Mouse (Mus musculus) heart, postnatal 0 days (tissue): ENCODE data around the gene Atp10a. TPM values are rescaled to one million over a fixed set of nuclear protein-coding genes. Genes with fewer than 3 reads are reported as not detected.

ENCODE experiments used
- ATAC-seq: fragments of 200-750 bp; cut with Nextera tagmentation; 2 replicates; pipeline ENCODE4 v1.8.0; 2017; ENCODE audit warnings: low read depth, moderate number of reproducible peaks, moderate library complexity; ENCODE audit not compliant: insufficient read depth
- DNase-seq: peaks from one replicate; pipeline ENCODE4 v3.0.0-alpha.2; 2016; ENCODE audit warnings: low spot score
- H3K27ac ChIP-seq: fragments of 300-500 bp; sonication (generic); 2 replicates; pipeline ENCODE4 v1.5.1; 2014; ENCODE audit warnings: low read depth, mild to moderate bottlenecking
- H3K27me3 ChIP-seq: fragments of 300-500 bp; sonication (generic); 2 replicates; pipeline ENCODE4 v1.6.1; 2014; ENCODE audit warnings: low read length, mixed read lengths; ENCODE audit not compliant: control insufficient read depth, insufficient read depth
- H3K36me3 ChIP-seq: fragments of 300-500 bp; sonication (generic); replicated peaks from 2 replicates; pipeline ENCODE4 v1.6.1; 2014; ENCODE audit warnings: low read length, mixed read lengths; ENCODE audit not compliant: control insufficient read depth, insufficient read depth
- H3K4me1 ChIP-seq: fragments of 300-500 bp; sonication (generic); 2 replicates; pipeline ENCODE4 v1.6.1; 2014; ENCODE audit warnings: antibody characterized with exemption; ENCODE audit not compliant: control insufficient read depth, insufficient read depth
- H3K4me2 ChIP-seq: fragments of 300-500 bp; sonication (generic); 2 replicates; pipeline ENCODE4 v1.6.1; 2014; ENCODE audit warnings: low read depth, mild to moderate bottlenecking, low read length, moderate library complexity
- H3K4me3 ChIP-seq: fragments of 300-500 bp; sonication (generic); 2 replicates; pipeline ENCODE4 v1.5.1; 2014; ENCODE audit warnings: low read depth, low read length
- H3K9ac ChIP-seq: fragments of 300-500 bp; sonication (generic); replicated peaks from 2 replicates; pipeline ENCODE4 v1.6.1; 2014; ENCODE audit warnings: low read depth, low read length, mixed read lengths
- H3K9me3 ChIP-seq: fragments of 300-500 bp; sonication (generic); replicated peaks from 2 replicates; pipeline ENCODE4 v1.6.1; 2016; ENCODE audit warnings: low read length; ENCODE audit not compliant: control insufficient read depth
- CTCF ChIP-seq: IDR thresholded peaks from 2 replicates; pipeline ENCODE4 v1.5.1; 2016; ENCODE audit warnings: antibody characterized with exemption, control low read depth, low read depth
- EP300 ChIP-seq: IDR thresholded peaks from 2 replicates; pipeline ENCODE4 v1.6.1; 2016; ENCODE audit warnings: antibody characterized with exemption, low read depth
- whole genome bisulfite sequencing: fragments of 180-500 bp; shearing (Covaris S2); extraction: QIAGEN DNeasy Blood & Tissue Kit; methylation state at CpG from one replicate; pipeline ENCODE4 v1.1.7; 2014; 5-methylcytosine and 5-hydroxymethylcytosine counted together
- polyA plus RNA-seq: library from polyadenylated mRNA; unstranded; fragments of >200 nt; fragmentation: Nextera tagmentation; extraction: Ambion mirVana; gene quantifications from 2 replicates; pipeline ENCODE4 v1.2.1, GENCODE M21; 2015
- total RNA-seq: library from RNA; depleted of rRNA; stranded (reverse); fragments of >200 nt; gene quantifications from 2 replicates; pipeline ENCODE4 v1.2.3, GENCODE M21; 2014; ENCODE audit warnings: low replicate concordance

The Atp10a gene
- total and polyA plus RNA-seq, 2 experiments from 2014 or later, result 0.41 to 3.1 TPM

DNA sequence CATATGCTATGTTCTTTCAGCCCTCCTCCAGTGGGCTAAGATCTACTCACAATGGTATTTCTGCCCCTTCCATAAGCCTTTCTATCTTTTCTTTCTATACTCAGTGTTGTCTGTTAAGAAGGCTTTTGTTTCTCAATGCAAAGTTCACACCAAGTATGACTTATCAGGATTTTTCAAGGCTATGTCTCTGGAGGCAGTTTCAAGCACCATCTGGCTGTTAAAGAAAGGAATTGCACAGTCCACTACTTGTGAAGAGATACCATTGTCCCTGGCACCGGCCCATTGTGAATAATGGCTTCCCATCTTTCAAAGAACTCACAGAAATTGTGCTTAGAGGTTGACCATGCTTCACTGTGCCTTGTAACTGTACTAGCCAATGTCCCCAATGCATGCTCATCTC is 214.7 kb downstream of the Atp10a start:
- no peak overlapping the region for H3K9ac ChIP-seq
- ATAC-seq, result no peak
- 51% methylated on average over 1 of the region's 1 CpGs for WGBS

DNA sequence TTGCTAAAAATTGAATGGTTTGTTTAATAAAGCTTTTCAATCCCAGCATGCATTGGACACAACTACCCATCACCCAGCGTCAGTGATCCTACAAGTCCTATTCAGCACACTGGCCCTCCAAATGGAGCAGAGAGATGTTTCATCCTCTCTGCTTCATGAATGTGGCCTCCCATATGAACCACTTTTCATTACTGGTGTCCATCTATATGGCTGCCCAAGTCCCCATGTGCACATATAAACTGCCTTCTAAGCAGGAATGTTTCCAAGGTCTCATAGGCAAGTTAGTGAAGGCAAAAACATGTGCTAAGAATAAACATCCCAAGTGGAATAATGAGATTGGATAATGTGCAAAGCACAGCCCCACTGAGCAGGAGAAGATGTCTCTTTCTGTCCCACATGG is 217.7 kb downstream of the Atp10a start:
- H3K36me3 ChIP-seq, result no peaks in the 10 kb centered on the region
- no peaks in the 10 kb centered on the region for H3K4me1 ChIP-seq
- no peak for DNase-seq
- no peak overlapping the region for H3K9ac ChIP-seq
- no peak overlapping the region for H3K27ac ChIP-seq
- no peak overlapping the region for H3K4me3 ChIP-seq
- no peaks in the 10 kb centered on the region for H3K27me3 ChIP-seq
- WGBS, result 96% methylated on average over 1 of the region's 1 CpGs
- H3K9me3 ChIP-seq, result no peaks in the 10 kb centered on the region
- no peak for ATAC-seq
- no peak for TF ChIP-seq EP300
- no peak for TF ChIP-seq CTCF
- no peak overlapping the region for H3K4me2 ChIP-seq

More for the DNA sequence above, 214.7 kb downstream of the Atp10a start:
- H3K9me3 ChIP-seq, result no peaks in the 10 kb centered on the region
- DNase-seq, result no peak
- TF ChIP-seq CTCF, result peak; percentile 47; the same call in 1 of the 2 replicates
- TF ChIP-seq EP300, result no peak
- H3K36me3 ChIP-seq, result no peaks in the 10 kb centered on the region
- H3K4me3 ChIP-seq, result no peak overlapping the region
- H3K27me3 ChIP-seq, result no peaks in the 10 kb centered on the region
- H3K27ac ChIP-seq, result no peak overlapping the region
- H3K4me2 ChIP-seq, result no peak overlapping the region
- no peaks in the 10 kb centered on the region for H3K4me1 ChIP-seq
